Mouse (Mus musculus) embryo, embryonic 11.5 days (tissue): ENCODE results near the gene Abr.
A peak's percentile ranks its signal among the peaks of the same experiment; 100 is the strongest.

Experiments used
- DNase-seq: peaks from one replicate; pipeline ENCODE4 v3.0.0-alpha.2; 2012; ENCODE audit warnings: low read depth, low spot score

Gene Abr

GRCm38 (mm10) chr11:76494360-76495126 is 127.6 kb downstream of the Abr start:
- peak; percentile 54 for DNase-seq

- no peak for DNase-seq
These were observed 128.3 kb downstream of the Abr start for GRCm38 (mm10) chr11:76493811-76494274.

- no peak for DNase-seq
These were observed 128.9 kb downstream of the Abr start for GRCm38 (mm10) chr11:76493167-76493566.

- DNase-seq = no peak
These were observed 130.3 kb downstream of the Abr start for GRCm38 (mm10) chr11:76491817-76492216.

GRCm38 (mm10) chr11:76489407-76489806 is 132.7 kb downstream of the Abr start:
- no peak for DNase-seq

GRCm38 (mm10) chr11:76487024-76487423 is 135.1 kb downstream of the Abr start:
- no peak for DNase-seq

GRCm38 (mm10) chr11:76484033-76484432 is 138.1 kb downstream of the Abr start:
- DNase-seq = no peak

- no peak for DNase-seq
These were observed 138.9 kb downstream of the Abr start for GRCm38 (mm10) chr11:76483171-76483727.

GRCm38 (mm10) chr11:76482697-76483096 is 139.4 kb downstream of the Abr start:
- DNase-seq = no peak

GRCm38 (mm10) chr11:76482183-76482582 is 139.9 kb downstream of the Abr start:
- no peak for DNase-seq

- no peak for DNase-seq
These were observed 142.4 kb downstream of the Abr start for GRCm38 (mm10) chr11:76479729-76480128.

- no peak for DNase-seq
These were observed 143.1 kb downstream of the Abr start for GRCm38 (mm10) chr11:76478676-76479655.

- no peak for DNase-seq
These were observed 145.0 kb downstream of the Abr start for GRCm38 (mm10) chr11:76477095-76477525.

- DNase-seq = no peak
These were observed 145.6 kb downstream of the Abr start for GRCm38 (mm10) chr11:76476376-76477094.

GRCm38 (mm10) chr11:76472617-76473016 is 149.5 kb downstream of the Abr start:
- no peak for DNase-seq

GRCm38 (mm10) chr11:76469311-76469998 is 152.7 kb downstream of the Abr start:
- DNase-seq = no peak

- DNase-seq = no peak
These were observed 153.8 kb downstream of the Abr start for GRCm38 (mm10) chr11:76468347-76468746.

- DNase-seq = no peak
These were observed 154.6 kb downstream of the Abr start for GRCm38 (mm10) chr11:76467487-76468005.

GRCm38 (mm10) chr11:76467073-76467472 is 155.0 kb downstream of the Abr start:
- DNase-seq = no peak

GRCm38 (mm10) chr11:76465879-76466278 is 156.2 kb downstream of the Abr start:
- no peak for DNase-seq
